Comparison of ENCODE assay signal across 8 mouse cellular contexts in genomic region chr9:25482322-25482998, GRCm38 (mm10). TPM values are rescaled to one million over a fixed set of nuclear protein-coding genes. Genes with fewer than 3 reads are reported as not detected.
DNase-seq lines count a peak whose midpoint lies in the region; ATAC-seq and TF ChIP-seq lines count a peak whose summit lies in the region.

No protein-coding gene starts in this region.

- no peaks in the 10 kb centered on the region for H3K36me3 ChIP-seq in forebrain, embryonic 15.5 days
- no peaks in the 10 kb centered on the region for H3K36me3 ChIP-seq in kidney, postnatal 0 days (ENCODE audit: insufficient read depth, low read length)
- no peaks in the 10 kb centered on the region for H3K36me3 ChIP-seq in midbrain, postnatal 0 days (ENCODE audit: insufficient read depth, low read length)

- H3K9ac ChIP-seq in forebrain, embryonic 15.5 days (replicated peaks) = peak overlapping the region; percentile 65; the same call in 1 of the 2 replicates
- 0 out of 2 replicates have a peak overlapping the region, but pooled peaks have one; percentile 18 for H3K9ac ChIP-seq in kidney, postnatal 0 days (ENCODE audit: low read depth, low read length)
- no peak overlapping the region for H3K9ac ChIP-seq in midbrain, postnatal 0 days (replicated peaks; ENCODE audit: low read length, poor library complexity, severe bottlenecking)

- peak overlapping the region; percentile 75 for H3K4me3 ChIP-seq in forebrain, embryonic 15.5 days
- peak overlapping the region; percentile 49 for H3K4me3 ChIP-seq in kidney, postnatal 0 days (replicated peaks; ENCODE audit: low read depth, low read length)
- peak overlapping the region; percentile 59 for H3K4me3 ChIP-seq in midbrain, postnatal 0 days (ENCODE audit: low read depth, low read length)

- no peak for ATAC-seq in forebrain, embryonic 15.5 days (replicated peaks)
- ATAC-seq in kidney, postnatal 0 days (replicated peaks; ENCODE audit: low FRiP score, low read depth) = no peak
- no peak for ATAC-seq in midbrain, postnatal 0 days (ENCODE audit: low FRiP score)

- TF ChIP-seq CTCF in kidney, postnatal 0 days (IDR thresholded peaks at IDR 0.05; ENCODE audit: low read depth) = no peak
- TF ChIP-seq CTCF in midbrain, postnatal 0 days (IDR thresholded peaks at IDR 0.05) = no peak

- H3K4me2 ChIP-seq in forebrain, embryonic 15.5 days (replicated peaks) = peak overlapping the region; percentile 73
- peak overlapping the region; percentile 75 for H3K4me2 ChIP-seq in kidney, postnatal 0 days (ENCODE audit: low read length)
- peak overlapping the region; percentile 81 for H3K4me2 ChIP-seq in midbrain, postnatal 0 days (ENCODE audit: low read depth, low read length, poor library complexity, severe bottlenecking)

- H3K27me3 ChIP-seq in forebrain, embryonic 15.5 days = no peaks in the 10 kb centered on the region
- H3K27me3 ChIP-seq in kidney, postnatal 0 days (ENCODE audit: insufficient read depth, low read length) = no peaks in the 10 kb centered on the region
- no peaks in the 10 kb centered on the region for H3K27me3 ChIP-seq in midbrain, postnatal 0 days (ENCODE audit: insufficient read depth, low read length)

- H3K4me1 ChIP-seq in forebrain, embryonic 15.5 days = peaks cover 39% of the 10 kb centered on the region
- peaks cover 12% of the 10 kb centered on the region for H3K4me1 ChIP-seq in kidney, postnatal 0 days (replicated peaks; ENCODE audit: insufficient read depth, low read length)
- H3K4me1 ChIP-seq in midbrain, postnatal 0 days (ENCODE audit: insufficient read depth, low read length) = peaks cover 8% of the 10 kb centered on the region; the same call in 1 of the 2 replicates

- no peak overlapping the region for H3K27ac ChIP-seq in forebrain, embryonic 15.5 days (replicated peaks)
- no peak overlapping the region for H3K27ac ChIP-seq in kidney, postnatal 0 days
- H3K27ac ChIP-seq in midbrain, postnatal 0 days (ENCODE audit: low read depth, low read length) = no peak overlapping the region

- peak; percentile 37 for DNase-seq in adrenal gland, postnatal 25 days
- no peak for DNase-seq in adrenal gland, adult 8-10 months
- DNase-seq in CD4-positive helper T cell, adult 2 months (ENCODE audit: low read depth, low spot score) = peak; percentile 27
- DNase-seq in kidney, postnatal 0 days (ENCODE audit: low spot score) = peak; percentile 38
- no peak for DNase-seq in midbrain, postnatal 0 days (ENCODE audit: low spot score)
- no peak for DNase-seq in testis, postnatal 14 days (ENCODE audit: low spot score)
- no peak for DNase-seq in left cerebral cortex, postnatal 10 days (ENCODE audit: extremely low spot score in 1 of 2, low spot score in 2 of 2)

- intact Hi-C loops in left cerebral cortex, postnatal 10 days (cut with DNase I) = loop anchor here (5.0 kb wide), 2 partner anchors 110 to 165 kb away; no protein-coding TSS in a partner anchor

- 53% methylated on average over 22 of the region's 22 CpGs for WGBS in forebrain, embryonic 15.5 days
- 43% methylated on average over 22 of the region's 22 CpGs for WGBS in kidney, postnatal 0 days
- WGBS in midbrain, postnatal 0 days = 51% methylated on average over 22 of the region's 22 CpGs

- no peaks in the 10 kb centered on the region for H3K9me3 ChIP-seq in forebrain, embryonic 15.5 days
- no peaks in the 10 kb centered on the region for H3K9me3 ChIP-seq in kidney, postnatal 0 days (replicated peaks; ENCODE audit: low read length)
- H3K9me3 ChIP-seq in midbrain, postnatal 0 days (ENCODE audit: low read length) = no peaks in the 10 kb centered on the region

RNA-seq across cellular contexts. Expression of gene Eepd1, which starts 1.1 kb away (rescaled TPM):
- total RNA-seq in adrenal gland, postnatal 25 days (2021) = 42.0 and 53.9 TPM in 2 replicates
- total RNA-seq in adrenal gland, adult 8-10 months (2022) = 10 to 100 TPM; 47.7 to 97.8 (median 53.3) TPM
- 13.5 and 14.2 TPM in 2 replicates for polyA plus RNA-seq in forebrain, embryonic 15.5 days (2015; fragmentation: Nextera tagmentation; extraction: Ambion mirVana)
- 5.1 and 5.4 TPM in 2 replicates for polyA plus RNA-seq in kidney, postnatal 0 days (2015; fragmentation: Nextera tagmentation; extraction: Ambion mirVana)
- 16.2 and 17.6 TPM in 2 replicates for total RNA-seq in midbrain, postnatal 0 days (2014; rRNA removed)
- polyA plus RNA-seq in midbrain, postnatal 0 days (2015; fragmentation: Nextera tagmentation; extraction: Ambion mirVana) = 13.5 and 13.7 TPM in 2 replicates
- 10 to 100 TPM; 14.5 to 17.6 TPM for total RNA-seq in left cerebral cortex, postnatal 10 days (2021)

Comparison
In these comparisons a context has a peak if more than half of its experiments do, and no peak if none do; other contexts are left out.
1. DNase-seq: peak in adrenal gland, postnatal 25 days (single experiment), CD4-positive helper T cell, adult 2 months (single experiment) and kidney, postnatal 0 days (single experiment); none in adrenal gland, adult 8-10 months (single experiment), midbrain, postnatal 0 days (single experiment), testis, postnatal 14 days (single experiment) and left cerebral cortex, postnatal 10 days (0 of 2).
2. Peak in every context shown above with its lines, with median percentiles within 50 percentile points of each other: H3K4me2 ChIP-seq and H3K4me3 ChIP-seq.